Mouse (Mus musculus) telencephalon, adult 2 months (tissue): ENCODE measurements at regions not wholly inside any gene's neighbourhood (a gene's known extent, or its start where the extent isn't known, plus 50 kb on each side); places are given as distances from the start of the nearest gene placed in this dataset.
A peak's percentile ranks its signal among the peaks of the same experiment; 100 is the strongest.

Source experiments
- DNase-seq: peaks from one replicate; pipeline ENCODE4 v3.0.0-alpha.2; 2011; ENCODE audit warnings: low read depth, low spot score

DNA sequence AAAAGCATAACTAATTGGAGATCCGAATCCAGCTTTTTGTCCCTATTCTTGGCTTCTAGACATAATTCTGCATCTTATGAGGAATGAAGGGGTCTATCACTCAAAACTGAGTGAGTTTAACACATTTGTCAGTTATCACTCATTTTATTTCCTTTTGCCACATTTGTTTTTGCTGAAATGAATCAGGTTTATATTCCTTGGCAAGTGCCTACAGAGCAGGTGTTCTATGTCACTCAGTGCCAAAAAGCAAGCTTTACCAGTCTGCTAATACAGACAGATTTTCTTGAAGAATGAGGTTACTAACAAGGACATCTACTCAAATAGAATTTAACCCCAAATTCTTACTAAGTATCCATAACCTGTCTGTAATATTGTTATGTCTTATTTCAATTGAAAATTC, 751.4 kb downstream of the Hace1 start:
- no peak for DNase-seq

DNA sequence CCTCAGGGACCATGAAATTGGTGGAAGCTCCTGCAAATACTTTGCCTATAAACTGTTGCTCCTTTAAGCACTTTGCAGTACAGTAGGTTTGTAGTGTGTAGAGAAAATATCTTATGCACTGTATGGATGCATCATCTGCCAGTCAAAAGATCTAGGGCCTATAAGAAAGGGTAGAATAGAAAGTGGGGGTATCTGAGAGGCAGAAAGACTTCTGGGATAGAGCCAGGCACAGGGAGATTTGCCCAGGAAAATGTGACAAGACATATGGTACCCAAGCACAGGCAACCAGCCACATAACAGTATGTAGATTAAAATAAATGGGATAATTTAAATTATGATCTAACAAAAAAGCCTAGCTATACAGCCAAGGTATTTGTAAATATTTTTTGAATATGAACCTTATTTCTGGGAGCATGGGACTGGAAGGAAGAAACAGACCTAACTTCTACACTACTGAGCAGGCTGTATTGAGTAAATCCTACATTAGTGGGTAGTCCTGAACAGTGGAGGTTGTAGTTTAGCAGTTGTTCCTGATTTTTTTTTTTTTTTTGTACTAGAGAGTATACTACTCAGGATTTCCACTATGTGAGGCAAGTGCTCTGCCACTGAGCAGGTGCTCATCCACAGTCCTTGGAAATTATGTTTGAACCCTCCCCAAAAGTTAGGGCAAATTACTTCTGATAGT, 754.1 kb downstream of the Hace1 start:
- peak; percentile 31 for DNase-seq

DNA sequence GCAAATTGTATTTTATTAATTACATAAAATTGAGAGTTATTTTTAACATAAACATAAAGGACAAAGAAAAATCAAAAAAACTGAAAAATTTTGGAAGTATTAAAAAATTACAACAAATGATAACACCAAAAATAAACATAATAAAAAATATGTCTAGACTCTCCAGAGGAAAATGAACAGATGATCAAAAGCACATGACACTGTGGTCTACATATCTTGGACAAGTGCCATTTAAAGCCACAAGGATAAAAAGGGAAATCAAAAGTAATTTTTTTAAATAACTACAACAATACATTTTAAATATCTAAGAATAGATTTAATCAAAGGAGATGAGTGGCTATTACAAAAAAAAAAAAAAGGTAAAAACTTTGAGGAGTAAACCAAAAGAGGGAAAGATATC, 755.6 kb downstream of the Hace1 start:
- no peak for DNase-seq

DNA sequence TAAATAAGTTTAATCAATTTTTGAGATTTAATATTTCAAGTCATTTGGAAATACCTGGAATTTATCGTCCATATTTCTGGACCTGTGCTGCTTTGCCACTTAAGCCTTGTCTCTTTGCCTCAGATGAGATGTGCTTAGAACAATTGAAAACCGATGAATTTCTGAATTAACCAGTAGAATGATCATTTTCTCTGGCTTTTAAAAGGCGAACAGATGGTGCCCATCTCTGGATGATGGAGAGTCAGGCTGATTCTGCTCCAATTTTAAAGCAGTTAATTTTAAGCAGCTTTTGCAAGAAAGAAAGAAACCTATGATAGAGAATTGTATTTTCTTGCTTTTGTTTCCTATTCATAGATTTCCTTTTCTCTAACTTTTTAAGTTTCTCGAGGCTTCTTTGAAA, 767.7 kb downstream of the Hace1 start:
- peak; percentile 23 for DNase-seq

DNA sequence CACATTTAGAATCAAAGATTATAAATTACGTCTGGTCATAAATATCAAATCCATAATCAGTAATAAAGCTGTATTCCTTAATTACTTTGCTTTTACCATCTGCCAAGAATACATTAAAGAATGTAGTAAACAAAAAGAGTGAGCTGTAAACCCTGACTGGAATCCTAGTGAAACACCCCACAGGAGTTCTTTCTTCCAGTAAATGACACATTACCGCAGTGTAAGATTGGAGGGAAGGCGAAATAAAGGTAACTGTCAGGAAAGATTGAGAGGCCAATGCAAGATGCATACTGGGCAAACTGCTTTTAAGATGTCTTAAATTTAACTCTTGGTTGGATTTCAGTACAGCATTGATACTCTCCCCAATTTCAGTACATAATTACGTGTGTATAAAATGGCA, 772.0 kb downstream of the Hace1 start:
- no peak for DNase-seq

DNA sequence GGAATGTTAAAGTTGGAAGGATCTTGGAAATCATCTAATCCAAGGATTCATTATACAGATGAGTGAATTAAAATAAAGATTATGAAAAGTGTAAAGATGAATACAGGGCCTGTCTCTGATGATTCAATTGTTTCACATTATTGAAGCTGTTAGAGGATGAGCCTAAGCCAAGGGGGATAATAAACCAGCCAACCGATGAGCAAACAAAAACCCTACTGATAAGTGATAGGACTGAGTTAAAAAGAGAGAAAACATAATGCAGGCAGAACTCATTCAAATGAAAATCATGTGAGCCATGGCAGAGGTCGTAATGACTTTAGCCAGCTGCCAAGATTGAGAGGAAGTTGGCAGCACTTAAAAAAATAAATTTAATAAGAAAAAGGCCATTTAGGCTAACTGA, 772.6 kb downstream of the Hace1 start:
- DNase-seq = no peak

DNA sequence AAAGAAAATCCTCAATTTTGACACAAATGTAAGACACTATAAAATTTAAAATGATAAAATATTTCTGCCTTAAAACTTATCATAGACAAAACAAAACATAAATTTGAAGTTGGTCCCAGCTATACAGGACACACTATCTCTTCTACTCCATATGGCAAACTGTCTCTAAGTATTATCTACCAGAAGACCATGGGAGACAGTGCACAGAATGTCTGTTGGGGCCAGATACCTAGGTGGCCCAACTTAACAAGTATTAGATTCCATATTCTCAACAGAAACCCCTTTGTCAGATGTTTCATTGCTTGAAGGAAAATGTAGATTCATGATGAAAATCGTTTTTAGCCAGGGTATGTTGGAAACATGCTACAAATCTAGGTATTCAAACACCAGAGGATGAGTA, 779.1 kb downstream of the Hace1 start:
- DNase-seq = no peak

DNA sequence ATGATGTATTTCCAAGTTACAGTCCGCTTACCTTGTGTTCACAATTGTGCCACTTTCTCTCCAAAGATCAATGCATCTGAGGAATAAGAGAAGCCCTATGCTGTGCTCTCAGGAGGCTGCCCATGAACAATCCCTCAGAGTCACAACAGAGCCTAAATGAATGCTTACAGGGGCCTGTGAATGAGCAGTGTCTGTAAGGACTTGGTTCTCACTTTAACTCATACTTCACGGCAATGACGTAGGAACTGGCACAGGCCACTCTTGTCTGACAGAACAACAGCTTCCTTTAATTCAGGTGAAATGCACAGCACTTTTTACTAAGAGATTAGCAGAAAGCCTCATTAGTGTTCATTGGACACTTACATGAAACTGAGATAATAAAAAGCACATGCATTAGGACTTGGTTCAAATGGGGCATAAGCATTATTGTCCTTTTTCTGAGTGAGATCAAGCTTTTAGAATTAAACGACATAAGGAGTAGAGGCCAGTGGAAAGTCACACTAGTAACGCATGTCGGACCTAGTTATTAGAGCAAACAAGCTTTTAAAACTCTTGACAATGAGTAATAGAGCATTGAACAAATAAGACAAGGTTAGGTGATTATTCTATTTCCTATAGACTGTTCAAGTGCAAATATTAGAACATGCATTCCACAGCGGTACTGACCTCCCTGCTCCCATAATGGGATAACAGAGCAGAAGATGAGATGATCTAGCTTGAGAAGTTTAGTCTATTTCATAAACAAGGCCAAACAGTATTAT, 796.3 kb downstream of the Hace1 start:
- no peak for DNase-seq

DNA sequence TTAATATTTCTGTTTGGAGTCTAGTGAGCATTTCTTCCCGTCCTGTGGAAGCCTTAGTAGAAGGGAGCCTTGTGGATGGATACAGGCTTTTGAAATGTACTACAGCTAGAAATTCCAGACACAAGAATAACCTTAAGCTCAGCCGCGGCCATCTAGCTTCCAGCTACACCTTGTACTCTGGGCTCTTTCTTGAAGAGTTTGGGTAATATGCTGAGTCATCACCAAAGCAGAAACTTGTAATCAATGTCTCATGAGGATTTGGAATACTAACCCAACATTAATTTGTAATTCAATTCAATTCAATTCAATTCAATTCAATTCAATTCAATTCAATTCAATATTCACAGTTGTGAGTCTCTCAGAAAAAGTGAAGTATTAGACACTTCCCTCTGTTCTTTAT, 797.0 kb downstream of the Hace1 start:
- no peak for DNase-seq

DNA sequence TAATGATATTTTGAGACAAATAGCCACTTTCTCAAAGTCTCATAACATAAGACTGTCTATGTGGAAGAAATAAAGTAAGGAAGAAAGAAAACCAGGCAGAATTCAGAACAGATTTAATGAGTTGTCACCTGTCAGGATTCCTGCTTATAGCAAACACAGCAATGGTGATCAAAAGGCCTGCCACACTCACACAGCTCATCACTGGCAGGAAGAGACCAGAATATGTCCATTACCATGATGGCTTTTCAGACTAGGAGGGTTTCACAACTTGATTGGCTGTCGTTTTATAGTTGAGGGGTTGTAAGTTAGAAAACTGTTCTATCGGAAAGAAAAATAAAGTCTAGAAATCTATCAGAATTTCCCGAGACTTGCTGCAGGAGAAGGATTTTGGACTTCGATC, 819.5 kb downstream of the Hace1 start:
- DNase-seq = no peak

DNA sequence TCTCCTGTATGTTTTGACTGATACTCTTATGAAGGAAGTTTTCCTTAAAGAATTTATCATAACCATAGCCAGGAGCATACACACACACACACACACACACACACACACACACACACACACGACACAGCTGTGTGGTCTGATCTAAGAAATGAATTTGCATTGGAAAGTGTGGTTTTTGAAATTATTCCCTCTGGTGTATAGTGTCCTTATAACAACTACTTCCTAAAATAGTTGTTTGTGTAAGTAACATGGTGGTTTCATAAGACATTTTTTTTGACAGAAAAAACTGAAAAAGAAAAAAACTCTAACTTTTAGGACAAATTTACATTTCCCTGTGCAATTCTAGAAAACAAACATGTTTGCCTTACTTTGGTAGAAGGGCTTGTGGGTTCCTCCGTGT, 826.3 kb downstream of the Hace1 start:
- no peak for DNase-seq
